Mouse (Mus musculus) lung, embryonic 14.5 days (tissue): ENCODE data around the gene Adamtsl5. TPM values are rescaled to one million over a fixed set of nuclear protein-coding genes. Genes with fewer than 3 reads are reported as not detected.
A peak's percentile ranks its signal among the peaks of the same experiment; 100 is the strongest.

ENCODE experiments used
- ATAC-seq: fragments of 200-750 bp; cut with Nextera tagmentation; 2 replicates; pipeline ENCODE4 v1.8.0; 2017; ENCODE audit warnings: mild to moderate bottlenecking, moderate TSS enrichment, moderate library complexity; ENCODE audit not compliant: insufficient read depth
- DNase-seq: peaks from one replicate; pipeline ENCODE4 v3.0.0-alpha.2; 2015
- H3K27ac ChIP-seq: fragments of 300-500 bp; sonication (generic); 2 replicates; pipeline ENCODE4 v1.5.1; 2014; ENCODE audit warnings: low read depth, mild to moderate bottlenecking, moderate library complexity
- H3K27me3 ChIP-seq: fragments of 300-500 bp; sonication (generic); 2 replicates; pipeline ENCODE4 v1.6.1; 2014; ENCODE audit warnings: low read length, control low read depth; ENCODE audit not compliant: insufficient read depth
- H3K36me3 ChIP-seq: fragments of 300-500 bp; sonication (generic); 2 replicates; pipeline ENCODE4 v1.6.1; 2014; ENCODE audit warnings: control low read depth; ENCODE audit not compliant: insufficient read depth
- H3K4me1 ChIP-seq: fragments of 300-500 bp; sonication (generic); 2 replicates; pipeline ENCODE4 v1.6.1; 2014; ENCODE audit warnings: antibody characterized with exemption, control low read depth; ENCODE audit not compliant: insufficient read depth
- H3K4me2 ChIP-seq: fragments of 300-500 bp; sonication (generic); 2 replicates; pipeline ENCODE4 v1.6.1; 2014; ENCODE audit warnings: mild to moderate bottlenecking
- H3K4me3 ChIP-seq: fragments of 300-500 bp; sonication (generic); 2 replicates; pipeline ENCODE4 v1.5.1; 2014; ENCODE audit warnings: low read depth, low read length
- H3K9ac ChIP-seq: fragments of 300-500 bp; sonication (generic); 2 replicates; pipeline ENCODE4 v1.6.1; 2014
- H3K9me3 ChIP-seq: fragments of 300-500 bp; sonication (generic); 2 replicates; pipeline ENCODE4 v1.6.1; 2016; ENCODE audit warnings: low read depth, low read length, control low read depth
- CTCF ChIP-seq: IDR thresholded peaks from 2 replicates; pipeline ENCODE4 v1.5.1; 2016; ENCODE audit warnings: antibody characterized with exemption, low read depth
- WGBS: fragments of 180-500 bp; shearing (Covaris S2); extraction: QIAGEN DNeasy Blood & Tissue Kit; methylation state at CpG from one replicate; pipeline ENCODE4 v1.1.7; 2014; 5-methylcytosine and 5-hydroxymethylcytosine counted together
- polyA plus RNA-seq: library from polyadenylated mRNA; unstranded; fragments of >200 nt; fragmentation: Nextera tagmentation; extraction: Ambion mirVana; gene quantifications from 2 replicates; pipeline ENCODE4 v1.2.1, GENCODE M21; 2014

The Adamtsl5 gene
- polyA plus RNA-seq, 1 experiment from 2014 or later: 0.68 TPM

DNA sequence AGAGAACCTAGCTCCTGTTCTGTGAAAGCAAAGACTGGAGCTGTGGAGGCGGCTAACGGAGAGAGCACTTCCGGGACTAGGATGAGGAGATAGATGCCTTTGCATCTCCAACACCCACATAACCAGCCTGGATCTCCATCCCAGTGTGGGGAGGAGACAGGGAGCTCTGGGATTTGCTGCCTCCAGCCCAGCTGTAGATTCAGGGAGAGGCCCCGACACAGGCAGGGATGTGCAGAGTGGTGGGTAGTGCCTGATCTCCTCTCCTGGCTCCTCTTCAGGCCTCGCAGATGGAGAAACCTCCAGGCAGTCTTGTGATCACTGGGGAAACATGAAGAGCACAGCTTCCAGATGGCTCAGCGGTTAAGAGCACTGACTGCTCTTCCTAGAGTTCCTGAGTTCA, 24.5 kb upstream of the Adamtsl5 start:
- no peak for ATAC-seq
- Histone ChIP-seq H3K4me2 (no peak overlapping the region), H3K27me3 (no peaks in the 10 kb centered on the region), H3K4me3 (no peak overlapping the region), H3K36me3 (no peaks in the 10 kb centered on the region), H3K9me3 (no peaks in the 10 kb centered on the region), H3K4me1 (no peaks in the 10 kb centered on the region), H3K27ac (no peak overlapping the region), H3K9ac (no peak overlapping the region; the same call in 1 of the 2 replicates)
- WGBS: 79% methylated on average over 6 of the region's 6 CpGs
- DNase-seq: no peak
- no peak for TF ChIP-seq CTCF

DNA sequence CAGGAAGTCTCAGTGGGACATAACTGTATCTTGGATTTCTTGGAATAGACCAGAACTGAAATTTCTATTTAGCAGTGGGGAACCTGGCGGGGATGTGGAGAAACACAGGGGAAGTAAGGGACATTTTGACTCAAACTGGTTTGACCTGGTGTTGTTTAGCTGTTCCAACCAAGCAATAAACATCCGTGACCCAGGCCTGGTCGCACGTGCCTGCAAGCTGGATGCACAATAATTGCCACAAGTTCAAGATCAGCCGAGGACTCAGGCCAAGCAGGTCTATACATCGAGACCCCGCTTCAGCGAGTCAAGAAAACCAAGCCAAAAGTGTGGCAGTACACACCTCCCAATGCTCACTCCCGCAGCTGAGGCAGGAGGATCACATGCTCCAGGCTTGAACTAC, 23.8 kb upstream of the Adamtsl5 start:
- Histone ChIP-seq H3K27ac (no peak overlapping the region; the same call in 1 of the 2 replicates), H3K9ac (no peak overlapping the region), H3K36me3 (no peaks in the 10 kb centered on the region), H3K27me3 (no peaks in the 10 kb centered on the region), H3K4me1 (no peaks in the 10 kb centered on the region), H3K4me2 (peak overlapping the region; percentile 47), H3K4me3 (peak overlapping the region; percentile 28; the same call in 1 of the 2 replicates), H3K9me3 (no peaks in the 10 kb centered on the region)
- TF ChIP-seq CTCF: no peak
- DNase-seq: no peak
- ATAC-seq: no peak
- 50% methylated on average over 9 of the region's 9 CpGs for WGBS

DNA sequence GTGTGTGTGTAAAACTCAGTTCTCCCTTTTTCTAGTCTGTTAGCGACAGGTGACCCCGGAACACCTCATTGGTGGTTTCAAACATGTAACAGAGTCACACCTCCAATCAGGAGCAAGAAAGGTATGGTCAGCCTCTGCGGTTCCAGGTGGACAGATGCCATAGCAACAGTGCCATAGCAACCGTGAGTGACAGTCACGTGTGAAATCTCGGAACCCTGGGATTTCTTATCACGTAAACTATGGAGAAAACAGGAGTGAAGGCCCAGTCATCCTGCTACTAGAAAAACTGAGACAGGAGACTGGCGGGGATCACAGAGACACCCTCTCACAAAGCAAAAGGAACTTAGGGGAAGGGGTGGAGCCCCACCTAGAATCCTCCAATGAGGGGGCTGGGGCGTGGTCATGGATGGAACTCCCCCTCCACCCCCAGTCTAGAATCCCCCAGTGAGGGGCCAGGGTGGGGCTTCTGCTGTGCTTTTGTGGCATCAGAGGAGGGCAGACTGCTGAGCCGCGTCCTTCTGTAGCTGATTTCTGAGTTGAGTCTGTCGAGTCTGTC, 23.3 kb upstream of the Adamtsl5 start:
- H3K36me3 ChIP-seq: no peaks in the 10 kb centered on the region
- 3% methylated on average over 12 of the region's 12 CpGs for WGBS
- peak overlapping the region; percentile 28 for H3K4me3 ChIP-seq
- peak overlapping the region; percentile 47 for H3K4me2 ChIP-seq
- no peak overlapping the region; the same call in 1 of the 2 replicates for H3K27ac ChIP-seq
- DNase-seq (peak; percentile 77), ATAC-seq (peak; percentile 66)
- no peak for TF ChIP-seq CTCF
- H3K27me3 ChIP-seq: no peaks in the 10 kb centered on the region
- no peaks in the 10 kb centered on the region for H3K4me1 ChIP-seq
- 0 out of 2 replicates have a peak overlapping the region, but pooled peaks have one; percentile 40 for H3K9ac ChIP-seq
- no peaks in the 10 kb centered on the region for H3K9me3 ChIP-seq

DNA sequence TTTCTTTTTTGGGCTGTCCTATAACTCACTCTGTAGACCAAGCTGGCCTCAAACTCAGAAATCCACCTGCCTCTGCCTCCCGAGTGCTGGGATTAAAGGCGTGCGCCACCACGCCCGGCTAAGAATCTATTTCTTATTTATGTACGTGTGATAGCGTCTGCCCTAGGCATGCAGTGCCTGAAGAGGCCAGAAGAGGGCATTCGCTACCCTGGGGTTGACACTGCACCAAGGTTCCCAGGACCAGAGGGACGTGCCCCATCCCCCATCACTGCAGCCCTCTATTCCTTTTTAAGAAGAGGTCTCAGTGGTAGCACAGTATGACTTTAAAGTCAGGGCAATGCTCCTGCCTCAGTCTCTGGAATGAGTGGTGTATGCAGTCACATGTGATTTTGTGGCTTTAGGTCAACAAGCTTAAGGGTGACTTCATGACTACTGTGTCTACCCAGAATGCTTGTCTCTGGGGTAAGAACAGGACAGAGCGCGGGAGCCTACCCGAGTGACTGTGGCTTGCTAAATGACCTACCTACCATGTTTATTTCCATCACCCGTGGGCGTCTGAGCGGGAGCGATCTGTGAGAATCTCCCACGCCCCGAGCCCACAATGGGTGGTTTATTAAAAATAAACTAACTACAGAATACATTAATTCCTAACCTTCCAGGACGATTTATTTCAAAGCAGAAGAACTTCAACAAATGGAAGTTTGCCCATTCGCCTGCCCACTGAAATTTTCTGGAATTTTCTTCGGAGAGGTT, 22.0 kb upstream of the Adamtsl5 start:
- H3K4me2 ChIP-seq: no peak overlapping the region

DNA sequence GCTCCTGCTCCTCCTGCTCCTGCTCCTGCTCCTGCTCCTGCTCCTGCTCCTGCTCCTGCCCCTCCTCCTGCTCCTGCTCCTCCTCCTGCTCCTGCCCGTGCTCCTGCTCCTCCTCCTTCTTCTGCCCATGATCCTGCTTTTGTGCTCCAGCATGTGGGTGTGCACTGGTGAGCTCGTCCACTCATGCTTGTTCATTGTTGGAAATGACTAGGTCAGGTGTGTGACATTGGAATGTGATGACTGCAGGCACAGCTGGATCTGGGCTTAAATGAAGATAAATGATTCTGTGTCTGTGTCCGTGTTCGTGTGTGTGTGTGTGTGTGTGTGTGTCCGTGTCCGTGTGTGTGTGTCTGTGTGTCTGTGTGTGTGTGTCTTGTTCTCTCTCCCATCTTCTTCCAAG, 20.2 kb upstream of the Adamtsl5 start:
- no peak for ATAC-seq
- no peaks in the 10 kb centered on the region for H3K4me1 ChIP-seq
- TF ChIP-seq CTCF: no peak

More for the DNA sequence above, 22.0 kb upstream of the Adamtsl5 start:
- H3K4me1 ChIP-seq: no peaks in the 10 kb centered on the region
- no peaks in the 10 kb centered on the region for H3K27me3 ChIP-seq
- H3K9ac ChIP-seq: no peak overlapping the region
- H3K36me3 ChIP-seq: no peaks in the 10 kb centered on the region
- ATAC-seq (no peak), DNase-seq (no peak)
- no peaks in the 10 kb centered on the region for H3K9me3 ChIP-seq
- TF ChIP-seq CTCF: peak; percentile 9; the same call in 1 of the 2 replicates
- no peak overlapping the region for H3K4me3 ChIP-seq
- 71% methylated on average over 21 of the region's 21 CpGs for WGBS
- no peak overlapping the region for H3K27ac ChIP-seq

DNA sequence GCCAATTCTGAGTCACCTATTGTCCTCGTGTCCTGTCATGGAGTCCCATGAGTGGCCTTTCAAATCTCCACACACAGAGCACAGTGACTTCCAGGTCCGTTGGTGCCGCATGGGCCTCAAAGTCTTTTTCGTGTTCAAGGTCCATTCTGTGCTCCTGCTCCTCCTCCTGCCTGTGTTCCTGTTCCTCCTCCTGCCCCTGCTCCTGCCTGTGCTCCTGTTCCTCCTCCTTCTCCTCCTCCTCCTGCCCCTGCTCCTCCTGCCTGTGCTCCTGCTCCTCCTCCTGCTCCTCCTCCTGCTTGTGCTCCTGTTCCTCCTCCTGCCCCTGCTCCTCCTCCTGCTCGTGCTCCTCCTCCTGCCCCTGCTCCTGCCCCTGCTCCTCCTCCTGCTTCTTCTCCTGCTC, 19.7 kb upstream of the Adamtsl5 start:
- H3K9ac ChIP-seq: no peak overlapping the region
- H3K27me3 ChIP-seq: 0 out of 2 replicates have a peak, but pooled peaks cover 8% of the 10 kb centered on the region
- no peak for TF ChIP-seq CTCF
- WGBS: 58% methylated on average over 5 of the region's 5 CpGs
- H3K4me3 ChIP-seq: no peak overlapping the region
- no peaks in the 10 kb centered on the region for H3K9me3 ChIP-seq
- no peak overlapping the region for H3K27ac ChIP-seq
- no peaks in the 10 kb centered on the region for H3K4me1 ChIP-seq
- H3K4me2 ChIP-seq: no peak overlapping the region
- ATAC-seq: no peak
- H3K36me3 ChIP-seq: no peaks in the 10 kb centered on the region
- no peak for DNase-seq

More for the DNA sequence above, 20.2 kb upstream of the Adamtsl5 start:
- H3K9ac ChIP-seq: no peak overlapping the region
- H3K36me3 ChIP-seq: no peaks in the 10 kb centered on the region
- no peaks in the 10 kb centered on the region for H3K9me3 ChIP-seq
- no peak for DNase-seq
- H3K27ac ChIP-seq: no peak overlapping the region
- H3K27me3 ChIP-seq: 0 out of 2 replicates have a peak, but pooled peaks cover 8% of the 10 kb centered on the region
- WGBS: 89% methylated on average over 6 of the region's 6 CpGs
- no peak overlapping the region for H3K4me3 ChIP-seq
- H3K4me2 ChIP-seq: no peak overlapping the region

DNA sequence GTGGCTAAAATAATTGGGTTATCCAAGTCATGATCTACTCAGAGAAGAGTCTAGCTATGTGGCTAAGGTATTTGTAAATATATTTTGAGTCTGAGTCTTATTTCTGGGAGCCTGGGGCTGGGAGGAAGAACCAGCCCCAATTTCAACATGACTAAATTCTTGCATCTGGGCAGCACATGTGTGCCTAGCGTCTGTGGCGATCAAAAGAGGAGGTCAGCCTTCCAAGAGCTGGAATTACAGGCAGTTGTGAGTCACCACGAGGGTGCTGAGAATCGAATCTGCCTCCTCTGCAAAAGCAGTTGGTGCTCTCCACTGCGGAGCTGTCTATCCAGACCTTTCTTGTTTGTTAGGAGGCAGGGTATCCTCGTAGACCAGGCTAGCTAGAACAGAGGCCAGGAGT, 17.5 kb upstream of the Adamtsl5 start:
- Histone ChIP-seq H3K36me3 (no peaks in the 10 kb centered on the region), H3K4me1 (no peaks in the 10 kb centered on the region), H3K4me2 (no peak overlapping the region), H3K27ac (no peak overlapping the region), H3K9ac (no peak overlapping the region), H3K27me3 (0 out of 2 replicates have a peak, but pooled peaks cover 8% of the 10 kb centered on the region), H3K4me3 (no peak overlapping the region), H3K9me3 (no peaks in the 10 kb centered on the region)
- no peak for TF ChIP-seq CTCF
- ATAC-seq: no peak
- DNase-seq: no peak
- WGBS: 72% methylated on average over 6 of the region's 6 CpGs
